Mouse (Mus musculus) E14TG2a.4 (cell line): ENCODE measurements at regions not wholly inside any gene's neighbourhood (a gene's known extent, or its start where the extent isn't known, plus 50 kb on each side); places are given as distances from the start of the nearest gene placed in this dataset.

ENCODE experiments used
- CTCF ChIP-seq: conservative IDR thresholded peaks from 2 replicates; pipeline ENCODE4 v1.5.1; 2014; ENCODE audit warnings: low read length
- NANOG ChIP-seq: IDR thresholded peaks from 2 replicates; pipeline ENCODE4 v1.6.1; 2014; ENCODE audit warnings: borderline replicate concordance, low read length, mixed read lengths
- POU5F1 ChIP-seq: IDR thresholded peaks from 2 replicates; pipeline ENCODE4 v1.6.1; 2014; ENCODE audit warnings: low read length, borderline replicate concordance

GRCm38 (mm10) chr12:79941828-79942227, 171.0 kb downstream of the Zfp36l1 start:
- no peak for TF ChIP-seq CTCF
- TF ChIP-seq POU5F1: no peak
- TF ChIP-seq NANOG: no peak
